Mouse (Mus musculus) kidney, postnatal 0 days (tissue): ENCODE results near the gene Adgrf3. TPM values are rescaled to one million over a fixed set of nuclear protein-coding genes. Genes with fewer than 3 reads are reported as not detected.

Source experiments
- ATAC-seq: fragments of 200-750 bp; cut with Nextera tagmentation; replicated peaks from 2 replicates; pipeline ENCODE4 v1.8.0; 2017; ENCODE audit warnings: low read depth, moderate number of reproducible peaks, moderate TSS enrichment, moderate library complexity; ENCODE audit not compliant: low FRiP score
- DNase-seq: peaks from one replicate; pipeline ENCODE4 v3.0.0-alpha.2; 2016; ENCODE audit warnings: low spot score
- H3K27ac ChIP-seq: fragments of 300-500 bp; sonication (generic); 2 replicates; pipeline ENCODE4 v1.5.1; 2014; ENCODE audit warnings: mild to moderate bottlenecking
- H3K27me3 ChIP-seq: fragments of 300-500 bp; sonication (generic); 2 replicates; pipeline ENCODE4 v1.6.1; 2014; ENCODE audit warnings: low read length, mixed read lengths; ENCODE audit not compliant: insufficient read depth
- H3K36me3 ChIP-seq: fragments of 300-500 bp; sonication (generic); 2 replicates; pipeline ENCODE4 v1.6.1; 2014; ENCODE audit warnings: low read length, mixed read lengths; ENCODE audit not compliant: insufficient read depth
- H3K4me1 ChIP-seq: fragments of 300-500 bp; sonication (generic); replicated peaks from 2 replicates; pipeline ENCODE4 v1.6.1; 2014; ENCODE audit warnings: antibody characterized with exemption, low read length, mixed read lengths; ENCODE audit not compliant: insufficient read depth
- H3K4me2 ChIP-seq: fragments of 300-500 bp; sonication (generic); 2 replicates; pipeline ENCODE4 v1.6.1; 2014; ENCODE audit warnings: mild to moderate bottlenecking, low read length, moderate library complexity, mixed read lengths
- H3K4me3 ChIP-seq: fragments of 300-500 bp; sonication (generic); replicated peaks from 2 replicates; pipeline ENCODE4 v1.5.1; 2014; ENCODE audit warnings: low read depth, low read length
- H3K9ac ChIP-seq: fragments of 300-500 bp; sonication (generic); 2 replicates; pipeline ENCODE4 v1.6.1; 2014; ENCODE audit warnings: low read depth, low read length
- H3K9me3 ChIP-seq: fragments of 300-500 bp; sonication (generic); replicated peaks from 2 replicates; pipeline ENCODE4 v1.6.1; 2016; ENCODE audit warnings: low read length, inconsistent platforms, mixed read lengths
- CTCF ChIP-seq: IDR thresholded peaks from 2 replicates; pipeline ENCODE4 v1.5.1; 2016; ENCODE audit warnings: antibody characterized with exemption, low read depth, mild to moderate bottlenecking, moderate library complexity
- WGBS: fragments of 180-500 bp; shearing (Covaris S2); extraction: QIAGEN DNeasy Blood & Tissue Kit; methylation state at CpG from one replicate; pipeline ENCODE4 v1.1.7; 2014; 5-methylcytosine and 5-hydroxymethylcytosine counted together
- polyA plus RNA-seq: library from polyadenylated mRNA; unstranded; fragments of >200 nt; fragmentation: Nextera tagmentation; extraction: Ambion mirVana; gene quantifications from 2 replicates; pipeline ENCODE4 v1.2.1, GENCODE M21; 2015

Adgrf3 gene
- polyA plus RNA-seq, 1 experiment from 2014 or later: 0.04 TPM

DNA sequence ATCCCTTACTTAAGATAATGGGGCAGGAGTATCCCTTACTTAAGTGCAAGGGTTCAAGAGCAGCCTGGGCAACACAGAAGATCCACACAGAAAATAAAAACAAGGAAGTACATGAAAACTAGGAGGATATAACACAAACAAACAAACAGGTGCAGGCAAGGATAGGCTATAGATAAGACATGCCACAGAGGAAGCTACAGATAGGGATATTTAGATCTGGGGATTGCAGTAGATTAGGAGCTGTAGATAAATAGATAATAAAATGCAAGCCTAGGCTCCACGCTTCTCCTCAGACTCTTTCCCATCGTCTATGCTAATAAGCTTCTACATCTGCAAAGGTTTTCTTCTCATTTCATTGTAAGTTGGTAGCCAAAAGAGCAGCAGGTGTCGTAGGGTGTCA lies 488 bp downstream of the Adgrf3 start:
- ATAC-seq (no peak), DNase-seq (no peak)
- no peaks in the 10 kb centered on the region for H3K36me3 ChIP-seq
- no peak overlapping the region for H3K4me2 ChIP-seq
- no peak overlapping the region for H3K27ac ChIP-seq
- H3K9ac ChIP-seq: no peak overlapping the region
- H3K4me1 ChIP-seq: no peaks in the 10 kb centered on the region
- no peaks in the 10 kb centered on the region for H3K9me3 ChIP-seq
- H3K4me3 ChIP-seq: no peak overlapping the region
- 61% methylated on average over 3 of the region's 3 CpGs for WGBS
- TF ChIP-seq CTCF: no peak
- H3K27me3 ChIP-seq: no peaks in the 10 kb centered on the region

GRCm38 (mm10) chr5:30204441-30204840 lies 1.1 kb downstream of the Adgrf3 start:
- 42% methylated on average over 1 of the region's 1 CpGs for WGBS
- Histone ChIP-seq H3K27me3 (no peaks in the 10 kb centered on the region), H3K4me1 (no peaks in the 10 kb centered on the region), H3K27ac (no peak overlapping the region), H3K9ac (no peak overlapping the region), H3K4me2 (no peak overlapping the region), H3K4me3 (no peak overlapping the region), H3K9me3 (no peaks in the 10 kb centered on the region), H3K36me3 (no peaks in the 10 kb centered on the region)
- ATAC-seq: no peak
- DNase-seq: no peak
- no peak for TF ChIP-seq CTCF

- H3K27me3 ChIP-seq: no peaks in the 10 kb centered on the region
- WGBS: 83% methylated on average over 10 of the region's 10 CpGs
- H3K27ac ChIP-seq: no peak overlapping the region
- no peak for TF ChIP-seq CTCF
- H3K9ac ChIP-seq: no peak overlapping the region
- H3K36me3 ChIP-seq: no peaks in the 10 kb centered on the region
- no peak overlapping the region for H3K4me3 ChIP-seq
- no peaks in the 10 kb centered on the region for H3K4me1 ChIP-seq
- no peak for ATAC-seq
- no peak overlapping the region for H3K4me2 ChIP-seq
- H3K9me3 ChIP-seq: no peaks in the 10 kb centered on the region
- DNase-seq: no peak
Measured at GRCm38 (mm10) chr5:30203216-30203885, 2.2 kb downstream of the Adgrf3 start.

DNA sequence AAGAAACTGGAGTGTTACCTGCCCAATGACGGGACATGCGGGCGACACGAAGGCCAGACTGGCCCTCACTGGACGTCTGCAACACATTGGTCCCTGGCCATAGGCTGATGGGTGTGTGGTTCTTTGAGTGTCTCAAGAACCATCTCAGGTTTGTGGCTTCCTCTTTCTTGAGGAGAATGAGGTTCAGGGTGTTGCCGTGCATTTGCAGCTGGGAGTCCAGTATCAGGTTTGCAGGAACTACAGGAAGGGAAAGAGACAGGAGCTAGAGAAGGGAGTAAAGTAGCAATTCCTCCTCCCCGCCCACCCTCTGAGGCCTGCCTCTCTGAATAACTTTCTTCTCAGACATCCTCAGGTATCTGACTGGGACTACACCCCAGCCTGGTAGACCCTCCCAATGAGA lies 3.3 kb downstream of the Adgrf3 start:
- H3K27me3 ChIP-seq: no peaks in the 10 kb centered on the region
- TF ChIP-seq CTCF: no peak
- no peak overlapping the region for H3K27ac ChIP-seq
- no peak overlapping the region for H3K4me2 ChIP-seq
- no peak overlapping the region for H3K9ac ChIP-seq
- no peak for ATAC-seq
- 83% methylated on average over 7 of the region's 7 CpGs for WGBS
- H3K4me3 ChIP-seq: no peak overlapping the region
- H3K36me3 ChIP-seq: no peaks in the 10 kb centered on the region
- no peaks in the 10 kb centered on the region for H3K4me1 ChIP-seq
- H3K9me3 ChIP-seq: no peaks in the 10 kb centered on the region
- DNase-seq: no peak

- Histone ChIP-seq H3K4me1 (no peaks in the 10 kb centered on the region), H3K9ac (no peak overlapping the region), H3K27ac (no peak overlapping the region), H3K27me3 (no peaks in the 10 kb centered on the region), H3K4me3 (no peak overlapping the region), H3K9me3 (no peaks in the 10 kb centered on the region), H3K4me2 (no peak overlapping the region), H3K36me3 (no peaks in the 10 kb centered on the region)
- peak; percentile 22; the same call in 1 of the 2 replicates for ATAC-seq
- DNase-seq: peak; percentile 72
- 49% methylated on average over 5 of the region's 5 CpGs for WGBS
- TF ChIP-seq CTCF: peak; percentile 77
Measured at GRCm38 (mm10) chr5:30201521-30201920, 4.0 kb downstream of the Adgrf3 start.

GRCm38 (mm10) chr5:30198257-30198656 lies 7.3 kb downstream of the Adgrf3 start:
- no peak overlapping the region for H3K4me3 ChIP-seq
- H3K9ac ChIP-seq: no peak overlapping the region
- H3K4me2 ChIP-seq: no peak overlapping the region
- H3K27me3 ChIP-seq: no peaks in the 10 kb centered on the region
- no peak; the same call in 1 of the 2 replicates for ATAC-seq
- no peak for TF ChIP-seq CTCF
- 69% methylated on average over 7 of the region's 7 CpGs for WGBS
- H3K9me3 ChIP-seq: no peaks in the 10 kb centered on the region
- DNase-seq: no peak
- no peak overlapping the region for H3K27ac ChIP-seq
- H3K36me3 ChIP-seq: no peaks in the 10 kb centered on the region
- no peaks in the 10 kb centered on the region for H3K4me1 ChIP-seq

- 91% methylated on average over 5 of the region's 5 CpGs for whole genome bisulfite sequencing
- no peaks in the 10 kb centered on the region for H3K4me1 ChIP-seq
- no peak overlapping the region for H3K4me2 ChIP-seq
- no peak for TF ChIP-seq CTCF
- H3K9ac ChIP-seq: no peak overlapping the region
- no peaks in the 10 kb centered on the region for H3K27me3 ChIP-seq
- no peaks in the 10 kb centered on the region for H3K9me3 ChIP-seq
- no peaks in the 10 kb centered on the region for H3K36me3 ChIP-seq
- H3K27ac ChIP-seq: no peak overlapping the region
- ATAC-seq (no peak), DNase-seq (no peak)
- no peak overlapping the region for H3K4me3 ChIP-seq
Measured at GRCm38 (mm10) chr5:30195340-30195739, 10.2 kb downstream of the Adgrf3 start.
